Mouse (Mus musculus): ENCODE measurements around the gene Izumo1r. TPM values are rescaled to one million over a fixed set of nuclear protein-coding genes. Genes with fewer than 3 reads are reported as not detected.

Izumo1r gene
- total RNA-seq, 2 experiments from 2014 or later, result not detected

DNA sequence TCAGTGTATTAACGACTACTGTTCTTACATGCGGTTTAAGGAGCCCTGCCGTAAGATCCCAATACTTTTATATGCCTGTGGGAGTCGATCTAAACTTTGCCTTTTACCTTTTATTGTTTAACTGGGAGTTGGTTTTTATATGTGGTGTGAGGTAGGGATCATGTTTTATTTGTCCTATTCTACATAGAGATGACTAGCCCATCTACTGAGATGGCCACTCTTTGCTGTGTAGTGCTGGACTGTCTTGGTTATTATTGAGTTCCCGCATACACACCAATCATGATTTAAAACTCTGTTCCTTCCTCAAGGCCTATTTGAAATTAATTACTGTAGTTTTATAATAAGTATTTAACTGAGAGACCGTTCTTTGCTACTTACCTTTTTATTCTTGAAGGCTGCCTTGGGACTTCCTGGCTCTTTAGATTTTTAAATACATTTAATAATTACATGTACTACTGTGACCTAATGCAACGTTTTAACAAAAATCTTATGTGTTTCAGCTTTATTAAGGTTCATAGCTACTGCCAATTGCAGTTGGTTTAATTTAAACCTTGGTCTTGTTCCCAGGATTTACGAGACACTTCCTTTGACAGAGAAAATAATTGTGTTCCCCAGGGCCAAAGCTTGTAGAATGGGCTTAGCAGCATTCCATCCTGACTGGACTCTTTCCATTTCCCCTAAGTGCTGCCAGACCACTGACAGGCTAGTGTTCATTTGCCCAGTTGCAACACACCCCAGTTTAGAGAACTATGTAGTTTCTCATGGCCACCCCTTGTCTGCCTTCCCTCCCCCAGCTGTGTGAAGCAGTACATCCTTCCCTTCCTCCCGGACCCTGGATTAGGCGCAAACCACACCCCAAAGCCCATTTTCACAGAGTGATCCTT is 61.6 kb downstream of the Izumo1r start:
- no peak for DNase-seq (ENCODE audit: low spot score in 2 of 2)
- intact Hi-C loops (cut with DNase I), result no loop called here

DNA sequence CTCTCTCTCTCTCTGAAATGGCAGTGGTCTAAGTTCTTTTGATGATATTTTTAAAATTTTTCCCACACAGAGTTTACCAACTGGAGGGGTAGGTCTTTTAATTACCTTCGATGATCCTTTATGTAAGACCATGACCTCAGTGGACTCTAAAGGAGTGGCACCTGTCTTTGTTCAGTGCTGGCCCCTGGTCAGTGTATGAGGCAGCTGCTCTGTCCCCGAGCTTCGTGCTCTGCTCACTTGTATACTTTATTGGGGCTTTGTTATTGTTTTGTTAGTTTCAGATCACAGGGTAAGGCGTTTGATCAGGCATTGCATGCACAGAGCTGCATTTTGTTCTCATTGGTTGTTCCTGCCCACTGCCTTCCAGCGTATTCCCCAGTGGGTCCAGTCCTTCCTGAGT is 63.8 kb downstream of the Izumo1r start:
- intact Hi-C loops (cut with DNase I), result no loop called here
- no peak for DNase-seq (ENCODE audit: low spot score in 2 of 2)

DNA sequence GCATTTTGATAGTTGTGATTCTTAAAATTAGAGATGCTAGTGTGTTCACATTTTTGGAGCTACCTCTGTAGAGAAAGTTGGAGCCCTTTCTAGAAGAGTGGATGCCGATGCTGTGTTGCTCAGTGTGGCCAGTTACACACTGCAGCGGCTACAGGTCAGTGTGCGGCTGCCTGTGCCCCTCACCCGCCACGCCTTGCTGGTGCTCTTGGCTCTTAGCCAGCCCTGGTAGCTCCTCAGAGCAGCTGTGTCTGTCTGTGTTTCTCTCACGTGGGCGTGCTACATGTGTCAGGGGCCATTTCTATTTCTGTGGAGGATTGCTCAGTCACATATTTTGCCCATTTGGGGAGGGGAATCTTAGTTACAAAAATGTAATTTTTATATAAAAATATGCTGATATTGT is 64.2 kb downstream of the Izumo1r start:
- DNase-seq (ENCODE audit: low spot score in 2 of 2), result no peak
- intact Hi-C loops (cut with DNase I), result no loop called here

Other genes with a start within 250 kb of the Izumo1r start
- not detected for gene Piwil4, start 163.2 kb downstream of the Izumo1r start, total RNA-seq (2021)
- gene Fut4, start 151.6 kb downstream of the Izumo1r start, total RNA-seq (2021), result under 1 TPM; 0.16 to 0.27 TPM
- gene 1700012B09Rik, start 132.9 kb downstream of the Izumo1r start, total RNA-seq (2021), result not detected
- gene Mre11a, start 119.3 kb downstream of the Izumo1r start, total RNA-seq (2021), result 10 to 100 TPM; 13.8 to 16.1 TPM
- gene Ankrd49, start 119.1 kb downstream of the Izumo1r start, total RNA-seq (2021), result 10 to 100 TPM; 14.4 to 15.7 TPM
- 10 to 100 TPM; 19.5 to 30.2 TPM for gene Gpr83, start 43.7 kb downstream of the Izumo1r start, total RNA-seq (2021)
- gene Panx1, start 141.5 kb upstream of the Izumo1r start, total RNA-seq (2021), result 10 to 100 TPM; 37.7 to 38.8 TPM
- gene Hephl1, start 208.2 kb upstream of the Izumo1r start, total RNA-seq (2021), result not detected

Data from left cerebral cortex, postnatal 25 days (tissue).